Mouse (Mus musculus): Measurements from ENCODE around the gene Ube2z. TPM values are rescaled to one million over a fixed set of nuclear protein-coding genes. Genes with fewer than 3 reads are reported as not detected.

The Ube2z gene
- total RNA-seq, 2 experiments from 2014 or later, result 14.4 to 18.2 TPM

GRCm38 (mm10) chr11:96075509-96076220, 10.5 kb upstream of the Ube2z start, which contains the start of gene Atp5g1:
Atp5g1 (minus strand) TSS chr11:96075670.
- H3K4me3 ChIP-seq, result peak within 1 kb of the TSS; percentile 95
- intact Hi-C loops (cut with DNase I), result loop anchor here (10.0 kb wide), 1 partner anchor 411 kb away; the partner anchor contains the start of gene Phb
- 0 out of 2 replicates have a peak, but pooled peaks have one; percentile 1 for TF ChIP-seq CTCF (IDR thresholded peaks at IDR 0.05)
- peak; percentile 98 for DNase-seq
- peak within 1 kb of the TSS; percentile 98 for H3K27ac ChIP-seq

- intact Hi-C loops (cut with DNase I), result loop anchor here (10.0 kb wide), 1 partner anchor 410 kb away; the partner anchor contains the start of gene Phb
- peak overlapping the region; percentile 95 for H3K4me3 ChIP-seq
Measured at GRCm38 (mm10) chr11:96075177-96075508, 10.0 kb upstream of the Ube2z start.

GRCm38 (mm10) chr11:96074351-96075176, 9.4 kb upstream of the Ube2z start:
- intact Hi-C loops (cut with DNase I), result loop anchor here (1.0 to 10.0 kb wide), 2 partner anchors 8 to 410 kb away; partner anchors contain the start of gene Phb
- H3K4me3 ChIP-seq, result peak overlapping the region; percentile 95
- H3K27ac ChIP-seq, result peak overlapping the region; percentile 98
- peak; percentile 31 for DNase-seq
- TF ChIP-seq CTCF (IDR thresholded peaks at IDR 0.05), result no peak

More at GRCm38 (mm10) chr11:96075177-96075508, 10.0 kb upstream of the Ube2z start:
- DNase-seq, result peak; percentile 52
- no peak for TF ChIP-seq CTCF (IDR thresholded peaks at IDR 0.05)
- peak overlapping the region; percentile 98 for H3K27ac ChIP-seq

- no peak for TF ChIP-seq CTCF (IDR thresholded peaks at IDR 0.05)
- Histone ChIP-seq H3K27ac (peak overlapping the region; percentile 98), H3K4me3 (peak overlapping the region; percentile 95)
- DNase-seq, result peak; percentile 30
- intact Hi-C loops (cut with DNase I), result loop anchor here (10.0 kb wide), 1 partner anchor 409 kb away; the partner anchor contains the start of gene Phb
Measured at GRCm38 (mm10) chr11:96073295-96073993, 8.3 kb upstream of the Ube2z start.

GRCm38 (mm10) chr11:96071013-96071412, 5.8 kb upstream of the Ube2z start:
- DNase-seq, result no peak
- TF ChIP-seq CTCF (IDR thresholded peaks at IDR 0.05), result no peak
- intact Hi-C loops (cut with DNase I), result loop anchor here (10.0 kb wide), 1 partner anchor 406 kb away; the partner anchor contains the start of gene Phb
- Histone ChIP-seq H3K4me3 (no peak overlapping the region), H3K27ac (no peak overlapping the region)

- intact Hi-C loops (cut with DNase I), result loop anchor here (10.0 kb wide), 1 partner anchor 406 kb away; the partner anchor contains the start of gene Phb
Measured at GRCm38 (mm10) chr11:96070353-96070752, 5.2 kb upstream of the Ube2z start.

GRCm38 (mm10) chr11:96068231-96068630, 3.0 kb upstream of the Ube2z start:
- no peak for TF ChIP-seq CTCF (IDR thresholded peaks at IDR 0.05)
- no peak overlapping the region for H3K27ac ChIP-seq
- intact Hi-C loops (cut with DNase I), result loop anchor here (10.0 kb wide), 1 partner anchor 203 kb away; no protein-coding TSS in a partner anchor
- H3K4me3 ChIP-seq, result no peak overlapping the region
- peak; percentile 26 for DNase-seq

More at GRCm38 (mm10) chr11:96070353-96070752, 5.2 kb upstream of the Ube2z start:
- TF ChIP-seq CTCF (IDR thresholded peaks at IDR 0.05), result no peak
- H3K27ac ChIP-seq, result no peak overlapping the region
- DNase-seq, result no peak
- no peak overlapping the region for H3K4me3 ChIP-seq

- TF ChIP-seq CTCF (IDR thresholded peaks at IDR 0.05), result no peak
- H3K27ac ChIP-seq, result peak overlapping the region; percentile 92
- no peak for DNase-seq
- H3K4me3 ChIP-seq, result peak overlapping the region; percentile 87
- intact Hi-C loops (cut with DNase I), result loop anchor here (2.0 to 10.0 kb wide), 2 partner anchors 30 to 200 kb away; partner anchors contain the start of gene Snf8
Measured at GRCm38 (mm10) chr11:96064521-96065214, 520 bp downstream of the Ube2z start.

GRCm38 (mm10) chr11:96058309-96058708, 6.9 kb downstream of the Ube2z start:
- no peak for DNase-seq
- no peak for TF ChIP-seq CTCF (IDR thresholded peaks at IDR 0.05)
- H3K4me3 ChIP-seq, result no peak overlapping the region
- intact Hi-C loops (cut with DNase I), result no loop called here
- no peak overlapping the region for H3K27ac ChIP-seq

GRCm38 (mm10) chr11:96050854-96051253, 14.3 kb downstream of the Ube2z start:
- intact Hi-C loops (cut with DNase I), result no loop called here
- TF ChIP-seq CTCF (IDR thresholded peaks at IDR 0.05), result no peak
- H3K4me3 ChIP-seq, result no peak overlapping the region
- no peak for DNase-seq
- H3K27ac ChIP-seq, result no peak overlapping the region

GRCm38 (mm10) chr11:96049939-96050338, 15.2 kb downstream of the Ube2z start:
- TF ChIP-seq CTCF (IDR thresholded peaks at IDR 0.05), result no peak
- DNase-seq, result no peak
- intact Hi-C loops (cut with DNase I), result no loop called here
- H3K4me3 ChIP-seq, result no peak overlapping the region
- no peak overlapping the region for H3K27ac ChIP-seq
